Mouse (Mus musculus) olfactory bulb, adult 2 months (tissue): ENCODE data around the gene Chrng.

Experiments used
- CTCF ChIP-seq: fragments of 200-500 bp; IDR thresholded peaks from 2 replicates; pipeline ENCODE4 v1.5.1; 2012; ENCODE audit warnings: low read depth, mild to moderate bottlenecking, low read length, moderate library complexity; ENCODE audit not compliant: insufficient read depth
- POLR2A ChIP-seq: fragments of 200-500 bp; IDR thresholded peaks from 2 replicates; pipeline ENCODE4 v1.6.1; 2012; ENCODE audit warnings: mild to moderate bottlenecking, low read depth, low read length, moderate library complexity; ENCODE audit not compliant: insufficient read depth

DNA sequence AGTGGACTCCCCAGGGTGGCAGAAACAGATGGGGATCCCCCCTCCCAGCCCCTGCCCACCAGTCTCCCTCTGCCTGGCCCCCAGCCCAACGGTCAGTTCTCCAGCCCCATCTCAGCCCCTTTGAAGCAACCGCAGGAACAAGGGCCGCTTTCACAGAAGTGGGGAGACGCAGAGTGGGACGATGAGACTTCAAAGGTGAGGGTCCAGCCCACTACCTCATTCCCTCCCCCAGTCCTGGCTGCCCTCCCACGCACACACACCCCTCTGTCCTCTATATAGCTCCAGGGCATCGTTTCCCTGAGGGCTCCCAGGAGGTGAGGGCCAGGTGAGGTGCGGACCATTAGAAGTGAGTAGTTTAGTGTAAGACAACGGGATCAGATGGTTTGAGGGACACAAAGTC is 21.4 kb upstream of the Chrng start, which contains the start of gene Prss56:
- no peak for TF ChIP-seq POLR2A
- TF ChIP-seq CTCF: no peak
